Mouse (Mus musculus) hindbrain, embryonic 11.5 days (tissue): ENCODE measurements at regions not wholly inside any gene's neighbourhood (a gene's known extent, or its start where the extent isn't known, plus 50 kb on each side); places are given as distances from the start of the nearest gene placed in this dataset.
"Not testable (repeated sequence)": the region's sequence is repeated elsewhere in the genome, so short reads cannot be mapped to it uniquely, and the experiment has no call there.

ENCODE experiments used
- ATAC-seq: fragments of 200-750 bp; cut with Nextera tagmentation; 2 replicates; pipeline ENCODE4 v1.8.0; 2017; ENCODE audit warnings: mild to moderate bottlenecking, moderate TSS enrichment, moderate library complexity; ENCODE audit not compliant: low FRiP score
- DNase-seq: peaks from one replicate; pipeline ENCODE4 v3.0.0-alpha.2; 2015; ENCODE audit warnings: low spot score
- H3K27ac ChIP-seq: fragments of 300-500 bp; sonication (generic); 2 replicates; pipeline ENCODE4 v1.5.1; 2014; ENCODE audit warnings: mild to moderate bottlenecking, low read depth, low read length
- H3K27me3 ChIP-seq: fragments of 300-500 bp; sonication (generic); 2 replicates; pipeline ENCODE4 v1.6.1; 2014; ENCODE audit warnings: mild to moderate bottlenecking, low read length, moderate library complexity, mixed read lengths; ENCODE audit not compliant: control insufficient read depth, insufficient read depth
- H3K36me3 ChIP-seq: fragments of 300-500 bp; sonication (generic); 2 replicates; pipeline ENCODE4 v1.6.1; 2014; ENCODE audit warnings: mild to moderate bottlenecking, low read length, moderate library complexity, mixed read lengths; ENCODE audit not compliant: control insufficient read depth, insufficient read depth
- H3K4me1 ChIP-seq: fragments of 300-500 bp; sonication (generic); replicated peaks from 2 replicates; pipeline ENCODE4 v1.6.1; 2014; ENCODE audit warnings: low read length, mixed read lengths; ENCODE audit not compliant: control insufficient read depth, insufficient read depth
- H3K4me2 ChIP-seq: fragments of 300-500 bp; sonication (generic); replicated peaks from 2 replicates; pipeline ENCODE4 v1.6.1; 2014; ENCODE audit warnings: mild to moderate bottlenecking, low read depth, low read length
- H3K4me3 ChIP-seq: fragments of 300-500 bp; sonication (generic); 2 replicates; pipeline ENCODE4 v1.5.1; 2014; ENCODE audit warnings: low read depth, low read length
- H3K9ac ChIP-seq: fragments of 300-500 bp; sonication (generic); 2 replicates; pipeline ENCODE4 v1.6.1; 2014; ENCODE audit warnings: low read depth, low read length
- H3K9me3 ChIP-seq: fragments of 300-500 bp; sonication (generic); 2 replicates; pipeline ENCODE4 v1.6.1; 2016; ENCODE audit warnings: low read length; ENCODE audit not compliant: control insufficient read depth
- WGBS: fragments of 180-500 bp; shearing (Covaris S2); extraction: QIAGEN DNeasy Blood & Tissue Kit; methylation state at CpG from one replicate; pipeline ENCODE4 v1.1.7; 2014; 5-methylcytosine and 5-hydroxymethylcytosine counted together

GRCm38 (mm10) chr2:168393341-168393740, 111.8 kb upstream of the Kcng1 start:
- Histone ChIP-seq H3K9me3 (no peaks in the 10 kb centered on the region), H3K4me2 (no peak overlapping the region), H3K27ac (no peak overlapping the region), H3K9ac (no peak overlapping the region), H3K4me3 (no peak overlapping the region), H3K27me3 (no peaks in the 10 kb centered on the region), H3K4me1 (no peaks in the 10 kb centered on the region), H3K36me3 (no peaks in the 10 kb centered on the region)
- DNase-seq (no peak), ATAC-seq (no peak)
- WGBS, result 94% methylated on average over 18 of the region's 18 CpGs

- H3K36me3 ChIP-seq, H3K27me3 ChIP-seq, H3K4me1 ChIP-seq, ATAC-seq, DNase-seq, H3K9ac ChIP-seq, H3K27ac ChIP-seq, H3K9me3 ChIP-seq, H3K4me3 ChIP-seq, H3K4me2 ChIP-seq: not testable (repeated sequence)
- WGBS, result 90% methylated on average over 3 of the region's 3 CpGs
Measured at GRCm38 (mm10) chr2:168392171-168392570, 110.6 kb upstream of the Kcng1 start.

- no peak for ATAC-seq
- H3K4me2 ChIP-seq, result no peak overlapping the region
- H3K4me1 ChIP-seq, result no peaks in the 10 kb centered on the region
- no peak overlapping the region for H3K9ac ChIP-seq
- H3K27ac ChIP-seq, result no peak overlapping the region
- H3K36me3 ChIP-seq, result no peaks in the 10 kb centered on the region
- H3K27me3 ChIP-seq, result no peaks in the 10 kb centered on the region
- WGBS, result 80% methylated on average over 5 of the region's 5 CpGs
- no peak for DNase-seq
- no peak overlapping the region for H3K4me3 ChIP-seq
- no peaks in the 10 kb centered on the region for H3K9me3 ChIP-seq
Measured at GRCm38 (mm10) chr2:168380606-168381005, 99.1 kb upstream of the Kcng1 start.

- H3K4me2 ChIP-seq, result no peak overlapping the region
- no peaks in the 10 kb centered on the region; the same call in 1 of the 2 replicates for H3K9me3 ChIP-seq
- H3K27ac ChIP-seq, result no peak overlapping the region
- ATAC-seq (no peak), DNase-seq (no peak)
- H3K4me1 ChIP-seq, result no peaks in the 10 kb centered on the region
- WGBS, result 91% methylated on average over 5 of the region's 5 CpGs
- no peak overlapping the region for H3K9ac ChIP-seq
- no peaks in the 10 kb centered on the region for H3K27me3 ChIP-seq
- no peak overlapping the region for H3K4me3 ChIP-seq
- H3K36me3 ChIP-seq, result no peaks in the 10 kb centered on the region
Measured at GRCm38 (mm10) chr2:168372356-168372755, 90.8 kb upstream of the Kcng1 start.

- Histone ChIP-seq H3K27me3 (no peaks in the 10 kb centered on the region), H3K4me3 (no peak overlapping the region), H3K4me1 (no peaks in the 10 kb centered on the region), H3K4me2 (no peak overlapping the region), H3K36me3 (no peaks in the 10 kb centered on the region), H3K9ac (no peak overlapping the region), H3K9me3 (no peaks in the 10 kb centered on the region; the same call in 1 of the 2 replicates), H3K27ac (no peak overlapping the region)
- ATAC-seq, result no peak
- WGBS, result 37% methylated on average over 3 of the region's 3 CpGs
- DNase-seq, result no peak
Measured at GRCm38 (mm10) chr2:168371245-168371644, 89.7 kb upstream of the Kcng1 start.

- no peaks in the 10 kb centered on the region for H3K36me3 ChIP-seq
- DNase-seq (no peak), ATAC-seq (no peak)
- H3K27me3 ChIP-seq, result no peaks in the 10 kb centered on the region
- no peak overlapping the region for H3K4me3 ChIP-seq
- no peaks in the 10 kb centered on the region for H3K9me3 ChIP-seq
- no peak overlapping the region for H3K9ac ChIP-seq
- WGBS, result 68% methylated on average over 8 of the region's 8 CpGs
- H3K27ac ChIP-seq, result no peak overlapping the region
- no peak overlapping the region for H3K4me2 ChIP-seq
- H3K4me1 ChIP-seq, result no peaks in the 10 kb centered on the region
Measured at GRCm38 (mm10) chr2:168359200-168359599, 77.7 kb upstream of the Kcng1 start.

GRCm38 (mm10) chr2:168358551-168358950, 77.0 kb upstream of the Kcng1 start:
- Histone ChIP-seq H3K9ac (no peak overlapping the region), H3K4me1 (no peaks in the 10 kb centered on the region), H3K4me3 (no peak overlapping the region), H3K27me3 (no peaks in the 10 kb centered on the region), H3K27ac (no peak overlapping the region), H3K9me3 (no peaks in the 10 kb centered on the region), H3K4me2 (no peak overlapping the region), H3K36me3 (no peaks in the 10 kb centered on the region)
- DNase-seq (no peak), ATAC-seq (no peak)
- 89% methylated on average over 6 of the region's 6 CpGs for WGBS

GRCm38 (mm10) chr2:168357815-168358214, 76.3 kb upstream of the Kcng1 start:
- 69% methylated on average over 6 of the region's 6 CpGs for WGBS
- no peak for DNase-seq
- Histone ChIP-seq H3K27me3 (no peaks in the 10 kb centered on the region), H3K4me1 (no peaks in the 10 kb centered on the region), H3K4me2 (no peak overlapping the region), H3K4me3 (no peak overlapping the region), H3K27ac (no peak overlapping the region), H3K36me3 (no peaks in the 10 kb centered on the region), H3K9ac (no peak overlapping the region), H3K9me3 (no peaks in the 10 kb centered on the region)
- ATAC-seq, result no peak

GRCm38 (mm10) chr2:168354397-168354796, 72.9 kb upstream of the Kcng1 start:
- Histone ChIP-seq H3K36me3 (no peaks in the 10 kb centered on the region), H3K9ac (no peak overlapping the region), H3K9me3 (no peaks in the 10 kb centered on the region), H3K4me2 (no peak overlapping the region), H3K4me3 (no peak overlapping the region), H3K27ac (no peak overlapping the region), H3K27me3 (no peaks in the 10 kb centered on the region), H3K4me1 (no peaks in the 10 kb centered on the region)
- ATAC-seq (no peak), DNase-seq (no peak)
- 70% methylated on average over 10 of the region's 10 CpGs for WGBS
